Mouse (Mus musculus): Measurements from ENCODE around the gene Gjc2. TPM values are rescaled to one million over a fixed set of nuclear protein-coding genes. Genes with fewer than 3 reads are reported as not detected.

Gjc2 gene
- total and polyA plus RNA-seq, 2 experiments from 2014 or later, result 0.38 to 3.2 TPM

- ATAC-seq, result no peak
- no peak for DNase-seq (ENCODE audit: low spot score)
- H3K4me1 ChIP-seq (ENCODE audit: insufficient read depth, low read length), result no peaks in the 10 kb centered on the region
- H3K36me3 ChIP-seq (ENCODE audit: insufficient read depth, low read length), result no peaks in the 10 kb centered on the region
- H3K9me3 ChIP-seq (ENCODE audit: low read length), result no peaks in the 10 kb centered on the region
- no peak overlapping the region for H3K4me3 ChIP-seq (ENCODE audit: low read length)
- no peaks in the 10 kb centered on the region for H3K27me3 ChIP-seq (ENCODE audit: insufficient read depth, low read length)
- H3K9ac ChIP-seq (replicated peaks; ENCODE audit: low read length), result no peak overlapping the region
- 57% methylated on average over 3 of the region's 3 CpGs for WGBS
- TF ChIP-seq CTCF (IDR thresholded peaks at IDR 0.05; ENCODE audit: low read depth), result no peak
- H3K4me2 ChIP-seq (ENCODE audit: low read depth, low read length), result no peak overlapping the region
- no peak overlapping the region for H3K27ac ChIP-seq
These were observed 33.7 kb downstream of the Gjc2 start for GRCm38 (mm10) chr11:59149302-59149701.

DNA sequence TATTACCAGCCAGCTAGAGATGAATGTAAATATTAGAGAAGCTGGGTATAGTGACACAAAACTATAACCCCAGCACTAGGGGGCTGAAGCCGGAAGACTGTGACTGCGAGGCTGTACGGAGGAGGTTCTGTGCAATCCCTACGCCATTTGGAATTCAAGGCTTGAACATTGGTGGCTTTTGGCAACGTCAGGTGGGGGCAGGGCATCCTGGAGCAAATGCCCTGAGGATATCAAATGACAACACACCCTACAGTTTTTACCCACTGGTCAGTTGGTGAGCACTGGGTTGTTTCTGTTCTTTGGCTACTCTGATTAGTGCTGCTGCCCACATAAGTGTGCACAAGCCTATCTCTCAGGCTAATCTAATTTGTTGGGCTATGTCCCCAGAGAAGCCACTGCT, 40.1 kb downstream of the Gjc2 start:
- no peaks in the 10 kb centered on the region for H3K27me3 ChIP-seq (ENCODE audit: insufficient read depth, low read length)
- no peak overlapping the region for H3K27ac ChIP-seq
- H3K4me2 ChIP-seq (ENCODE audit: low read depth, low read length), result no peak overlapping the region
- no peak for TF ChIP-seq CTCF (IDR thresholded peaks at IDR 0.05; ENCODE audit: low read depth)
- H3K4me3 ChIP-seq (ENCODE audit: low read length), result no peak overlapping the region
- 76% methylated on average over 5 of the region's 5 CpGs for WGBS
- no peak for DNase-seq (ENCODE audit: low spot score)
- no peaks in the 10 kb centered on the region for H3K36me3 ChIP-seq (ENCODE audit: insufficient read depth, low read length)
- H3K9me3 ChIP-seq (ENCODE audit: low read length), result no peaks in the 10 kb centered on the region
- ATAC-seq, result no peak
- H3K4me1 ChIP-seq (ENCODE audit: insufficient read depth, low read length), result no peaks in the 10 kb centered on the region
- H3K9ac ChIP-seq (replicated peaks; ENCODE audit: low read length), result no peak overlapping the region

DNA sequence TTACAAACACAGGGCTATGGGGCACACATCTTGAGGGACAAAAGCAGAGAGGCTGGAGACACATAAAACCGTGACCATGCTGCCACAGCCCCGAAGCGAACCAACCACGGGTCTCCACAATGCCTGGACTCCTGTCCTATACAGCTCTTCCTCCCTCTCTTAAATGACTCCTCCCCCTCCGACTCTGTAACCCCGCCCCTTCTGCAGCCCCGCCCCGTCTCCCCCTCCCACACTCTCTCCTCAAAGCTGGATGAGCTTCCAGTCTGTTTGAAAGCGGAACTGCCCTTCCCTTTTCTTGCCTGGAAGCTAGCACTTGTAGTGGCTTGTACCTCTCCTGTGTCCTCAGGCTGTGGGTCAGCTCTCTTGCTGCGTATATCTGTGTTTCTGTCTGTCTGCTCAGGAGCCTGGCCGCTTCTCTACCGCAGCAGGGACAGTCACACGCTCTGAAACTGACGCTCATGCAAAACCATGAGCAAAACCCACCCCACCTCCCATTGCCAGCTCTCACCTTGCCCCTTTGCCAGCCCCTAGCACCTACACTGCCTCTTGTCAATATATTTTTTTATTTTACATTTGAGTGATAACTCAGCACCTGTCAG, 41.1 kb downstream of the Gjc2 start:
- Histone ChIP-seq H3K4me1 (ENCODE audit: insufficient read depth, low read length) (no peaks in the 10 kb centered on the region), H3K27ac (no peak overlapping the region), H3K4me3 (ENCODE audit: low read length) (no peak overlapping the region), H3K9ac (replicated peaks; ENCODE audit: low read length) (no peak overlapping the region), H3K9me3 (ENCODE audit: low read length) (no peaks in the 10 kb centered on the region), H3K27me3 (ENCODE audit: insufficient read depth, low read length) (peaks cover 10% of the 10 kb centered on the region), H3K36me3 (ENCODE audit: insufficient read depth, low read length) (no peaks in the 10 kb centered on the region), H3K4me2 (ENCODE audit: low read depth, low read length) (peak overlapping the region; percentile 37; the same call in 1 of the 2 replicates)
- ATAC-seq (0 out of 2 replicates have a peak, but pooled peaks have one; percentile 24), DNase-seq (ENCODE audit: low spot score) (no peak)
- 6% methylated on average over 14 of the region's 14 CpGs for WGBS
- no peak for TF ChIP-seq CTCF (IDR thresholded peaks at IDR 0.05; ENCODE audit: low read depth)

- ATAC-seq (no peak), DNase-seq (ENCODE audit: low spot score) (no peak)
- no peak overlapping the region for H3K27ac ChIP-seq
- H3K36me3 ChIP-seq (ENCODE audit: insufficient read depth, low read length), result no peaks in the 10 kb centered on the region
- no peaks in the 10 kb centered on the region for H3K4me1 ChIP-seq (ENCODE audit: insufficient read depth, low read length)
- 76% methylated on average over 19 of the region's 19 CpGs for WGBS
- no peak overlapping the region for H3K4me3 ChIP-seq (ENCODE audit: low read length)
- H3K4me2 ChIP-seq (ENCODE audit: low read depth, low read length), result no peak overlapping the region
- no peak for TF ChIP-seq CTCF (IDR thresholded peaks at IDR 0.05; ENCODE audit: low read depth)
- no peaks in the 10 kb centered on the region for H3K9me3 ChIP-seq (ENCODE audit: low read length)
- no peak overlapping the region for H3K9ac ChIP-seq (replicated peaks; ENCODE audit: low read length)
- peaks cover 37% of the 10 kb centered on the region for H3K27me3 ChIP-seq (ENCODE audit: insufficient read depth, low read length)
These were observed 44.2 kb downstream of the Gjc2 start for GRCm38 (mm10) chr11:59138537-59139486.

- DNase-seq (ENCODE audit: low spot score) (no peak), ATAC-seq (no peak)
- Histone ChIP-seq H3K36me3 (ENCODE audit: insufficient read depth, low read length) (no peaks in the 10 kb centered on the region), H3K27ac (no peak overlapping the region), H3K9me3 (ENCODE audit: low read length) (no peaks in the 10 kb centered on the region), H3K4me1 (ENCODE audit: insufficient read depth, low read length) (no peaks in the 10 kb centered on the region), H3K9ac (replicated peaks; ENCODE audit: low read length) (no peak overlapping the region), H3K4me3 (ENCODE audit: low read length) (no peak overlapping the region), H3K27me3 (ENCODE audit: insufficient read depth, low read length) (peaks cover 37% of the 10 kb centered on the region), H3K4me2 (ENCODE audit: low read depth, low read length) (no peak overlapping the region)
- no peak for TF ChIP-seq CTCF (IDR thresholded peaks at IDR 0.05; ENCODE audit: low read depth)
- whole genome bisulfite sequencing, result 66% methylated on average over 12 of the region's 12 CpGs
These were observed 45.9 kb downstream of the Gjc2 start for GRCm38 (mm10) chr11:59136994-59137706.

- ATAC-seq (peak; percentile 24; the same call in 1 of the 2 replicates), DNase-seq (ENCODE audit: low spot score) (peak; percentile 8)
- H3K36me3 ChIP-seq (ENCODE audit: insufficient read depth, low read length), result no peaks in the 10 kb centered on the region
- H3K27me3 ChIP-seq (ENCODE audit: insufficient read depth, low read length), result peaks cover 37% of the 10 kb centered on the region
- H3K9ac ChIP-seq (replicated peaks; ENCODE audit: low read length), result peak within 1 kb of the TSS; percentile 30; the same call in 1 of the 2 replicates
- no peaks in the 10 kb centered on the region for H3K9me3 ChIP-seq (ENCODE audit: low read length)
- TF ChIP-seq CTCF (IDR thresholded peaks at IDR 0.05; ENCODE audit: low read depth), result no peak
- H3K4me3 ChIP-seq (ENCODE audit: low read length), result peak within 1 kb of the TSS; percentile 30
- H3K4me1 ChIP-seq (ENCODE audit: insufficient read depth, low read length), result no peaks in the 10 kb centered on the region
- H3K27ac ChIP-seq, result no peak within 1 kb of the TSS
- H3K4me2 ChIP-seq (ENCODE audit: low read depth, low read length), result peak within 1 kb of the TSS; percentile 51
- WGBS, result 17% methylated on average over 44 of the region's 44 CpGs
These were observed 47.0 kb downstream of the Gjc2 start, which contains the start of gene Obscn for GRCm38 (mm10) chr11:59135904-59136452. Gene Obscn, minus strand, starts transcription at chr11:59136402.

All from hindbrain, postnatal 0 days (tissue).